Mouse (Mus musculus) heart, adult 2 months (tissue): Measurements from ENCODE around the gene Zswim3. TPM values are rescaled to one million over a fixed set of nuclear protein-coding genes. Genes with fewer than 3 reads are reported as not detected.

Source experiments
- DNase-seq, 2 experiments: peaks; one replicate each; pipeline ENCODE4 v3.0.0; 2021
- H3K27ac ChIP-seq: fragments of 200-600 bp; 2 replicates; pipeline ENCODE4 v1.8.1; 2022
- H3K27me3 ChIP-seq: fragments of 200-500 bp; 2 replicates; pipeline ENCODE4 v1.6.1; 2012; ENCODE audit warnings: mild to moderate bottlenecking, low read length, inconsistent platforms, mixed read lengths; ENCODE audit not compliant: control insufficient read depth, insufficient read depth
- H3K36me3 ChIP-seq: fragments of 200-500 bp; 2 replicates; pipeline ENCODE4 v1.6.1; 2012; ENCODE audit warnings: low read length, inconsistent platforms; ENCODE audit not compliant: control insufficient read depth, insufficient read depth
- H3K4me1 ChIP-seq: fragments of 200-500 bp; 2 replicates; pipeline ENCODE4 v1.6.1; 2011; ENCODE audit warnings: low read length; ENCODE audit not compliant: control insufficient read depth, insufficient read depth
- H3K4me3 ChIP-seq: fragments of 200-600 bp; 2 replicates; pipeline ENCODE4 v1.8.1; 2022
- H3K79me2 ChIP-seq: fragments of 200-500 bp; replicated peaks from 2 replicates; pipeline ENCODE4 v1.6.1; 2012; ENCODE audit warnings: mild to moderate bottlenecking, inconsistent platforms, low read length, moderate library complexity, mixed read lengths; ENCODE audit not compliant: control insufficient read depth, insufficient read depth
- H3K9ac ChIP-seq: fragments of 200-500 bp; 2 replicates; pipeline ENCODE4 v1.6.1; 2012; ENCODE audit warnings: low read depth, mild to moderate bottlenecking, control low read depth, inconsistent platforms, low read length, mixed read lengths
- CTCF ChIP-seq: fragments of 200-600 bp; IDR thresholded peaks from 2 replicates; pipeline ENCODE4 v1.8.1; 2022; ENCODE audit warnings: antibody characterized with exemption, mild to moderate bottlenecking, moderate library complexity
- EP300 ChIP-seq: fragments of 200-500 bp; IDR thresholded peaks from 2 replicates; pipeline ENCODE4 v1.6.1; 2011; ENCODE audit warnings: low read depth, low read length, control low read depth; ENCODE audit not compliant: insufficient read depth
- POLR2A ChIP-seq: fragments of 200-500 bp; IDR thresholded peaks from 2 replicates; pipeline ENCODE4 v1.6.1; 2011; ENCODE audit warnings: mild to moderate bottlenecking, low read depth, low read length, control low read depth; ENCODE audit not compliant: insufficient read depth
- WGBS: fragments of 180-500 bp; shearing (Covaris S2); methylation state at CpG from one replicate; pipeline ENCODE4 v1.1.7; 2018; 5-methylcytosine and 5-hydroxymethylcytosine counted together
- intact Hi-C: fragments of 180-260 bp; cut with DNase I; formaldehyde crosslinking; loops from one replicate; pipeline ENCODE4 v1.15.1; 2025
- polyA plus RNA-seq: library from polyadenylated mRNA; depleted of rRNA; stranded (reverse); fragments of >200 nt; gene quantifications from 2 replicates; pipeline ENCODE4 v1.2.3, GENCODE M21; 2012
- total RNA-seq, 2 experiments: library from RNA; stranded (reverse); gene quantifications; 2 replicates each; pipeline ENCODE4 v1.2.3; 2021

Zswim3 gene
- total and polyA plus RNA-seq, 3 experiments, result 1.7 to 2.1 (median 2.1) TPM

DNA sequence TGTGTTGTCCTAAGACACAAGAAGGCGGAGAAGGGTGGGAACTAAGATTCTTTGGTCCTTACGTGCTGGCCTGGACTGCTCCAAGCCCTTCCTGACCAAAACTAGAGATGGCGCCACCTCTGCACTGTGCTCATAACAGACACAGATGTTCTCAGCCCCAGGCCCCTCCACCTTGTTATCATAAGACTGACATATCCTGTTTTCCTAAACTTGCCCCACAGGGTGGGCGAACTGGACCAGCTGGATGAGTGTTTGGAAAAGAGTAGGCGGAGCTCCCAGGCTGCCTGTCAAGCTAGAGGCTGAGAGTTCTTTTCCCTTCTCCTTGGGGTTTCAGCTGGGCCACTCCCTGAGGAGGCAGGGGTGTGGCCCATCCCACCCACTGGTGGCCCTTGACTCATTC is 12.8 kb downstream of the Zswim3 start:
- Histone ChIP-seq H3K36me3 (no peaks in the 10 kb centered on the region), H3K4me3 (no peak overlapping the region), H3K27ac (no peak overlapping the region), H3K27me3 (no peaks in the 10 kb centered on the region), H3K9ac (no peak overlapping the region), H3K79me2 (no peaks in the 10 kb centered on the region), H3K4me1 (no peaks in the 10 kb centered on the region)
- no peak for TF ChIP-seq POLR2A
- WGBS, result 65% methylated on average over 5 of the region's 5 CpGs
- no peak for DNase-seq
- intact Hi-C loops, result no loop called here

DNA sequence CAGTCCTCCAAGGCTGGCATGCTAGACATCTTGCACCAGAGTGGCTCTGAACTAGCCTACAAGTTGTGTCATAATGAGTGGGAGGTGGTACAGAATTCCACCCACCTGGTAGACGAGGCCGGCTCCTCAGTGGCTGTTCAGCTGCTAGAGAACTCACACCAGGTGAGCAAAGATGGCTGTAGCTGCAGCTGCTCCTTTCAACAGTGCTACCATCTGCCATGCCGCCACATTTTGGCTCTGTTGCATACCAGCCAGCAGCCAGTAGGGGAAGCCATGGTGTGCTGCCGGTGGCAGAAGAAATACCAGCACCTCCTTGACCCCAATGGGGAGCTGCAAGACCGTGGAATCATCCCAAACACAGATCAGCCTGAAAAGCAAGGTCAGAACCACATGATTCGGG is 16.2 kb downstream of the Zswim3 start:
- intact Hi-C loops, result no loop called here
- TF ChIP-seq CTCF (no peak), POLR2A (no peak), EP300 (no peak)
- 82% methylated on average over 6 of the region's 6 CpGs for WGBS
- Histone ChIP-seq H3K9ac (no peak overlapping the region), H3K36me3 (no peaks in the 10 kb centered on the region), H3K27me3 (no peaks in the 10 kb centered on the region), H3K4me1 (no peaks in the 10 kb centered on the region; the same call in 1 of the 2 replicates), H3K79me2 (no peaks in the 10 kb centered on the region), H3K27ac (no peak overlapping the region), H3K4me3 (no peak overlapping the region)
- DNase-seq, result no peak

DNA sequence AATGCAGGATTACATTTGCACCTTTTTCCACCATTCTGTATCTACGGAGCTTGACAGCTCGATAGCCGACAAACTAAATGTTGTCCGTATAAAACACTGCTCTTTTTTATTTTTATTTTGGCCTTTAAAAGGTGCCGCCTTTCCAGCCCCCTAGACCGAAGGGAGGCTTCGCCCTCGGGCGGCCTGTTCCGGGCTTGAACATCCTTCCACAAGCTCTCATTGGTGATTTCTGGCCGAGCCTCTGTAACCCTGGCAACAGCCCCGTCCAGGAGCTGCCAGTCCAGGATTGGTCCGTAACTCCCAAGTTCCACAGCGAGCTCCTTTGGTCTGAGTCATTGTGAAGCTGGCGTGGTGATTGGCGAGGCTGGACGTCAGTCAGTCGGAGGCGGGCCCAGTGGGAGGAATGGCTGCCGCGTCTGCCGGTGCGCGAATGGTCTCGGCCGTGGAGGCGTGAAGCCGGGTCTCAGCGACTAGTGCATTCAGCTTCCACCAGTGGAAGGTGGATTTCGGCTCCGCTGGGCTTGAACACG is 17.8 kb downstream of the Zswim3 start, which contains the start of gene Zswim1:
Gene Zswim1 (plus strand): TSS at position 51 of the 530 bp plus-strand sequence.
- intact Hi-C loops, result loop anchor here (2.0 kb wide), 1 partner anchor 18 kb away; the partner anchor contains the start of genes Acot8 and Zswim3
- DNase-seq, result peak; percentile 99 to 100
- H3K4me1 ChIP-seq, result no peaks in the 10 kb centered on the region; the same call in 1 of the 2 replicates
- peak within 1 kb of the TSS; percentile 61 for H3K4me3 ChIP-seq
- TF ChIP-seq POLR2A (peak; percentile 84), CTCF (peak; percentile 14; the same call in 1 of the 2 replicates), EP300 (no peak)
- no peaks in the 10 kb centered on the region for H3K36me3 ChIP-seq
- WGBS, result 1% methylated on average over 32 of the region's 32 CpGs
- peak within 1 kb of the TSS; percentile 80 for H3K27ac ChIP-seq
- no peaks in the 10 kb centered on the region for H3K27me3 ChIP-seq
- H3K9ac ChIP-seq, result peak within 1 kb of the TSS; percentile 90
- H3K79me2 ChIP-seq, result no peaks in the 10 kb centered on the region

DNA sequence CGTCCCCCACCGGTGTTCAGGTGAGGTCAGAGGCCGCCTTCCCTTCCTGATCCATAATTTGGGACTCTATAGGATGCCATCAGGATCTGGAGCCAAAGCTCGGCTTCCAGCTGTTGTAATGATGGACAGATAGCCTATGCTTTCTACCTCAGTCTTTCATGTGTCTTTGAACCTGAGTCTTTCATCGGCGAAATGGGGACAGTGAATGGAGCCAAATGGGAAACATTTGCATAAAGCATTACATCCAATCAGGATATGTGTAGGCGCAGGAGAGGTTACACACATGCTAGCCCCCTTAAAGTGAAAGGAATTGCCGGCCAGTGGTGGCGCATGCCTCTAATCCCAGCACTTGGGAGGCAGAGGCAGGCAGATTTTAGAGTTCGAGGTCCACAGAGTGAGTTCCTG is 18.3 kb downstream of the Zswim3 start:
- under 1% methylated on average over 10 of the region's 10 CpGs for WGBS
- H3K79me2 ChIP-seq, result no peaks in the 10 kb centered on the region
- no peaks in the 10 kb centered on the region; the same call in 1 of the 2 replicates for H3K4me1 ChIP-seq
- H3K27me3 ChIP-seq, result no peaks in the 10 kb centered on the region
- peak; percentile 24; the same call in 1 of the 2 replicates for TF ChIP-seq CTCF
- no peak for TF ChIP-seq EP300
- H3K4me3 ChIP-seq, result peak overlapping the region; percentile 61
- intact Hi-C loops, result loop anchor here (2.0 kb wide), 1 partner anchor 18 kb away; the partner anchor contains the start of genes Acot8 and Zswim3
- H3K9ac ChIP-seq, result peak overlapping the region; percentile 90
- H3K27ac ChIP-seq, result peak overlapping the region; percentile 80
- no peak for DNase-seq
- H3K36me3 ChIP-seq, result no peaks in the 10 kb centered on the region

DNA sequence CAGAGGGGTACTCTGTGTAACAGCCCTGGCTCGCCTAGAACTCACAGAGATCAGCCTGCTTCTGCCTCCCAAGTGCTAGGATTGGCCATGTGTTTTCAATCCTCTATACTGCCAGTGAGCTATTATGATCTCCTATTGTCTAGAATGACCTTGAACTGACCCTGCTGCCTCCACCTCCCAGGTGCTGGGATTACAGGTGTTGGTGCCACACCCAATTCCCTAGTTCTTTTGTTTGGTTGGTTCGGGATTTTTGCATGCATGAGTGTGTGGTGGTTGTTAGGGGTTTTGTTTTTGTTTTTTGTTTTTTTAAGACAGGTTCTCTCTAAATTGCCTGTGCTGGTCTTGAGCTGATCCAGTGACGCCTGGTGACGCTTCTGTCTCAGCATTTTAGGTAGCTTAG is 19.1 kb downstream of the Zswim3 start:
- no peak overlapping the region for H3K27ac ChIP-seq
- WGBS, result 88% methylated on average over 4 of the region's 4 CpGs
- no peaks in the 10 kb centered on the region; the same call in 1 of the 2 replicates for H3K4me1 ChIP-seq
- no peak overlapping the region for H3K4me3 ChIP-seq
- no peaks in the 10 kb centered on the region for H3K79me2 ChIP-seq
- no peak for DNase-seq
- no peak for TF ChIP-seq EP300
- no peak for TF ChIP-seq CTCF
- no peak for TF ChIP-seq POLR2A
- H3K27me3 ChIP-seq, result no peaks in the 10 kb centered on the region
- intact Hi-C loops, result loop anchor here (2.0 kb wide), 1 partner anchor 19 kb away; the partner anchor contains the start of genes Acot8 and Zswim3
- no peaks in the 10 kb centered on the region for H3K36me3 ChIP-seq
- H3K9ac ChIP-seq, result no peak overlapping the region

DNA sequence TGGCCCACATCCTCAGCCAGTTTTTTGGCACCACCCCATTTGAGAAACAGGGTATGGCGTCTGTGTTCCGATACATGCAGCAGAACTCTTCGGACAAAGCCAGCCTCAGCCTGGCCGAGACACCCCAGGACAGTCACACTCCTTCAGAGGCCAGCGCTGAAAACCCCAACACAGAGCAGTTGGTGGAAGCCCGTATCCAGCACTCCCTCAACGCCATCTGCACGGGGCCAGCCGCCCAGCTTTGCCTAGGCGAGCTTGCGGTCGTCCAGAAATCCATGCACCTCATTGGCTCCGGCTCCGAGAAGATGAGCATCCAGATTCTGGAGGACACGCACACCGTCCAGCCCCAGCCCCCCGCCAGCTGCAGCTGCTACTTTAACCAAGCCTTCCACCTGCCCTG is 20.6 kb downstream of the Zswim3 start:
- TF ChIP-seq POLR2A, result no peak
- TF ChIP-seq EP300, result no peak
- TF ChIP-seq CTCF, result no peak
- Histone ChIP-seq H3K4me3 (no peak overlapping the region), H3K4me1 (no peaks in the 10 kb centered on the region; the same call in 1 of the 2 replicates), H3K27me3 (no peaks in the 10 kb centered on the region), H3K36me3 (no peaks in the 10 kb centered on the region), H3K9ac (no peak overlapping the region), H3K79me2 (no peaks in the 10 kb centered on the region), H3K27ac (no peak overlapping the region)
- intact Hi-C loops, result no loop called here
- no peak for DNase-seq
- 96% methylated on average over 17 of the region's 17 CpGs for WGBS
